Mouse (Mus musculus) MEL (cell line): ENCODE data around the gene Atf5.

Source experiments
- CHD1 ChIP-seq: IDR thresholded peaks from 2 replicates; pipeline ENCODE4 v1.6.1; 2012; ENCODE audit warnings: low read depth, mild to moderate bottlenecking, inconsistent platforms, low read length, improper control_type of control experiment
- CTCF ChIP-seq, 3 experiments: IDR thresholded peaks in 2 of 3; conservative IDR thresholded peaks in 1 of 3; 2 replicates each; pipeline ENCODE4 v1.5.1; 2011 to 2012; ENCODE audit warnings: low read length in 3 of 3, low read depth in 2 of 3, mild to moderate bottlenecking in 2 of 3, improper control_type of control experiment in 1 of 3, inconsistent platforms in 1 of 3, mixed read lengths in 1 of 3, moderate library complexity in 1 of 3; ENCODE audit not compliant: control insufficient read depth in 1 of 3, insufficient read depth in 1 of 3, poor library complexity in 1 of 3, severe bottlenecking in 1 of 3
- E2F4 ChIP-seq: IDR thresholded peaks from 2 replicates; pipeline ENCODE4 v1.6.1; 2011; ENCODE audit warnings: low read depth, low read length, improper control_type of control experiment, borderline replicate concordance
- EP300 ChIP-seq, 2 experiments: IDR thresholded peaks; 2 replicates each; pipeline ENCODE4 v1.6.1; 2011; ENCODE audit warnings: improper control_type of control experiment in 2 of 2, low read length in 2 of 2, low read depth in 1 of 2, mild to moderate bottlenecking in 1 of 2
- HCFC1 ChIP-seq: IDR thresholded peaks from 2 replicates; pipeline ENCODE4 v1.6.1; 2012; ENCODE audit warnings: low read depth, mild to moderate bottlenecking, inconsistent platforms, low read length, improper control_type of control experiment, moderate library complexity
- JUND ChIP-seq: IDR thresholded peaks from 2 replicates; pipeline ENCODE4 v1.6.1; 2011; ENCODE audit warnings: low read depth, mild to moderate bottlenecking, improper control_type of control experiment, low read length
- MYB ChIP-seq: IDR thresholded peaks from 2 replicates; pipeline ENCODE4 v1.6.1; 2011; ENCODE audit warnings: mild to moderate bottlenecking, low read depth, low read length, improper control_type of control experiment
- NELFE ChIP-seq: IDR thresholded peaks from 2 replicates; pipeline ENCODE4 v1.6.1; 2011; ENCODE audit warnings: low read depth, low read length, improper control_type of control experiment
- POLR2A ChIP-seq, 2 experiments: IDR thresholded peaks; 2 replicates each; pipeline ENCODE4 v1.6.1; 2011 to 2012; ENCODE audit warnings: low read length in 2 of 2, mild to moderate bottlenecking in 2 of 2, control low read depth in 1 of 2, improper control_type of control experiment in 1 of 2, low read depth in 1 of 2, moderate library complexity in 1 of 2; ENCODE audit not compliant: control insufficient read depth in 1 of 2, insufficient read depth in 1 of 2, poor library complexity in 1 of 2
- SMC3 ChIP-seq: IDR thresholded peaks from 2 replicates; pipeline ENCODE4 v1.6.1; 2011; ENCODE audit warnings: low read depth, low read length, improper control_type of control experiment
- TAL1 ChIP-seq: IDR thresholded peaks from 2 replicates; pipeline ENCODE4 v1.6.1; 2012; ENCODE audit warnings: mild to moderate bottlenecking, inconsistent platforms, low read length, moderate library complexity, mixed read lengths

- no peak for TF ChIP-seq JUND
- TF ChIP-seq HCFC1: no peak
- no peak for TF ChIP-seq EP300 (IDR thresholded peaks at IDR 0.05; ENCODE audit: low read depth in 1 of 2, low read length in 2 of 2)
- TF ChIP-seq E2F4: no peak
- no peak for TF ChIP-seq TAL1
- no peak for TF ChIP-seq CTCF (IDR thresholded peaks at IDR 0.05 in 2 of 3, conservative IDR thresholded peaks at IDR 0.05 in 1 of 3; ENCODE audit: control insufficient read depth in 1 of 3, insufficient read depth in 1 of 3, low read depth in 2 of 3, low read length in 3 of 3, poor library complexity in 1 of 3, severe bottlenecking in 1 of 3)
- no peak for TF ChIP-seq MYB
- no peak for TF ChIP-seq SMC3
- TF ChIP-seq CHD1: no peak
- no peak for TF ChIP-seq NELFE
- no peak for TF ChIP-seq POLR2A (IDR thresholded peaks at IDR 0.05; ENCODE audit: control insufficient read depth in 1 of 2, insufficient read depth in 1 of 2, low read depth in 1 of 2, low read length in 2 of 2, poor library complexity in 1 of 2)
Measured at GRCm38 (mm10) chr7:44809466-44809865, 7.0 kb downstream of the Atf5 start.
